Mouse (Mus musculus) ES-E14 (cell line): ENCODE data around the gene Abcb11. TPM values are rescaled to one million over a fixed set of nuclear protein-coding genes. Genes with fewer than 3 reads are reported as not detected.
"Not testable (repeated sequence)": the region's sequence is repeated elsewhere in the genome, so short reads cannot be mapped to it uniquely, and the experiment has no call there.

Source experiments
- DNase-seq: peaks from one replicate; pipeline ENCODE4 v3.0.0-alpha.2; 2013; ENCODE audit warnings: low read depth, low spot score
- H3K27ac ChIP-seq: 2 replicates; pipeline ENCODE4 v1.5.1; 2012; ENCODE audit warnings: low read depth, mild to moderate bottlenecking, low read length, moderate library complexity, mixed read lengths; ENCODE audit not compliant: poor library complexity, insufficient read depth, severe bottlenecking
- H3K36me3 ChIP-seq: 2 replicates; pipeline ENCODE4 v1.6.1; 2012; ENCODE audit warnings: mild to moderate bottlenecking, low read length, moderate library complexity, mixed read lengths; ENCODE audit not compliant: control insufficient read depth, poor library complexity, insufficient read depth, severe bottlenecking
- H3K4me1 ChIP-seq, 2 experiments: fragments of 150-350 bp in 1 of 2; sonication (generic) in 1 of 2; 2 replicates each; pipeline ENCODE4 v1.6.1; 2012; ENCODE audit warnings: low read length in 2 of 2, mild to moderate bottlenecking in 1 of 2, mixed read lengths in 1 of 2; ENCODE audit not compliant: control insufficient read depth in 2 of 2, insufficient read depth in 2 of 2, poor library complexity in 1 of 2
- H3K4me3 ChIP-seq, 2 experiments: fragments of 150-350 bp in 1 of 2; sonication (generic) in 1 of 2; 2 replicates each; pipeline ENCODE4 v1.5.1; 2012; ENCODE audit warnings: low read length in 2 of 2, low read depth in 1 of 2, mild to moderate bottlenecking in 1 of 2, mixed read lengths in 1 of 2; ENCODE audit not compliant: insufficient read depth in 1 of 2, poor library complexity in 1 of 2, severe bottlenecking in 1 of 2
- H3K9ac ChIP-seq: 2 replicates; pipeline ENCODE4 v1.6.1; 2012; ENCODE audit warnings: low read depth, mild to moderate bottlenecking, low read length, mixed read lengths; ENCODE audit not compliant: poor library complexity, insufficient read depth, severe bottlenecking
- H3K9me3 ChIP-seq: fragments of 150-350 bp; sonication (generic); 2 replicates; pipeline ENCODE4 v1.6.1; 2012; ENCODE audit warnings: low read depth, mild to moderate bottlenecking, low read length; ENCODE audit not compliant: control insufficient read depth, insufficient read depth
- CHD2 ChIP-seq: IDR thresholded peaks from 2 replicates; pipeline ENCODE4 v1.6.1; 2014; ENCODE audit warnings: mild to moderate bottlenecking, low read depth, low read length, inconsistent platforms
- HCFC1 ChIP-seq: IDR thresholded peaks from 2 replicates; pipeline ENCODE4 v1.6.1; 2012; ENCODE audit warnings: low read length, inconsistent platforms, borderline replicate concordance; ENCODE audit not compliant: insufficient read depth
- MAFK ChIP-seq: IDR thresholded peaks from 2 replicates; pipeline ENCODE4 v1.6.1; 2014; ENCODE audit warnings: mild to moderate bottlenecking, low read depth, low read length, inconsistent platforms; ENCODE audit not compliant: insufficient read depth
- ZC3H11A ChIP-seq: IDR thresholded peaks from 2 replicates; pipeline ENCODE4 v1.6.1; 2012; ENCODE audit warnings: low read depth, mild to moderate bottlenecking, inconsistent platforms, low read length, borderline replicate concordance
- ZNF384 ChIP-seq: IDR thresholded peaks from 2 replicates; pipeline ENCODE4 v1.6.1; 2012; ENCODE audit warnings: low read depth, low read length, inconsistent platforms
- in situ Hi-C, 2 experiments: fragments of 600-800 bp; cut with MboI; formaldehyde crosslinking; loops; one replicate each; pipeline ENCODE4 v1.15.1; 2025; ENCODE audit warnings: low sequenced_read_pairs in 2 of 2, inconsistent platforms in 1 of 2; ENCODE audit not compliant: unreplicated experiment in 2 of 2
- total RNA-seq: library from RNA; depleted of rRNA; stranded (reverse); fragments of 300-350 nt; gene quantifications from 2 replicates; pipeline ENCODE4 v1.2.3, GENCODE M21; 2012

The Abcb11 gene
- total RNA-seq, 1 experiment: 1.1 TPM

GRCm38 (mm10) chr2:69321457-69321856 is 21.0 kb downstream of the Abcb11 start:
- in situ Hi-C loops: no loop called here
- H3K36me3 ChIP-seq: no peaks in the 10 kb centered on the region
- no peak overlapping the region for H3K4me3 ChIP-seq
- no peak for DNase-seq
- H3K9me3 ChIP-seq: no peaks in the 10 kb centered on the region
- no peaks in the 10 kb centered on the region for H3K4me1 ChIP-seq
- H3K27ac ChIP-seq: no peak overlapping the region
- TF ChIP-seq ZC3H11A: no peak
- no peak for TF ChIP-seq ZNF384
- no peak for TF ChIP-seq CHD2
- no peak for TF ChIP-seq MAFK
- no peak for TF ChIP-seq HCFC1
- no peak overlapping the region for H3K9ac ChIP-seq

DNA sequence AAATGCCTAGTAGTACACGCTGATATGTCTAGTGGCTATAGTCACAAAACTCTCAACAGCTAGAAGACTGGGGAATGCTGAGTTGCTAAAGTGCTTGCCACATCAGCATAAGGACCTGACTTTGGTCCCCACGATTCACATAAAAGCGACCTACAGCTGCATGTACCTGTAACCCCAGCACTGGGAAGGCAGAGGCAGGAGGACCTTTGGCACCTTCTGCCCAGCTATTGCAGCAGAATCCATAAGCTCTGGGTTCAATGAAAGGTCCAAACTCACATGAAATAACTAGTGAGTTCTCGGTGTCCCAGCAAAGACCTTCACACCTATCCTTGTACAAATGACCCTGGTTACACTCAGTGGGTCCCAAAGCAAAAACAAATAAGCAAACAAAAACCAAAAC is 31.1 kb downstream of the Abcb11 start:
- in situ Hi-C loops: no loop called here
- DNase-seq: no peak

DNA sequence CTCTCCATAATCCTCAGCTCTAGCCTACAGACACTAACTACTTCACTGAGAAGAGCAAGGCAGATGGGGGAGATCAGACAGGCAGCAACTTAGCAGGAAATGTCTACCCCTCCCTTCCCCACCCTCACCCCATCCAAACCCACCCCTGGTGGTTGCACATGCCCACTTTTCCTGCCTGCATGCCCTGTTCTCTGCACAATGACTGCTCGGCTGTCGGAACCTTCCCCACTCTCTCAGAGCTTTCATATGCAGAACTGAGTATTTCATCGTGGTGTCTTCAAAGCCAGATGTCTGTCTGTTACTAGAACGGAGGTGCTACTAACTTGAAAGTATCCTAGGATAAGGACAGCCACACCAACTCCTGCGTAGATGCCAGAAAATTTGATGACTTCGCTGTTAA is 34.3 kb downstream of the Abcb11 start:
- Histone ChIP-seq H3K9ac (no peak overlapping the region), H3K36me3 (no peaks in the 10 kb centered on the region), H3K4me1 (peaks cover 0 to 2% of the 10 kb centered on the region in 2 experiments; a peak in 2 of 4 replicates), H3K27ac (no peak overlapping the region), H3K9me3 (no peaks in the 10 kb centered on the region; the same call in 1 of the 2 replicates), H3K4me3 (no peak overlapping the region)
- in situ Hi-C loops: no loop called here
- DNase-seq: no peak
- TF ChIP-seq ZNF384: no peak
- TF ChIP-seq CHD2: no peak
- no peak for TF ChIP-seq HCFC1
- TF ChIP-seq ZC3H11A: no peak
- TF ChIP-seq MAFK: no peak

More for the DNA sequence above, 31.1 kb downstream of the Abcb11 start:
- no peak for TF ChIP-seq ZC3H11A
- no peak for TF ChIP-seq MAFK
- TF ChIP-seq CHD2: no peak
- TF ChIP-seq HCFC1: no peak
- no peak for TF ChIP-seq ZNF384
- Histone ChIP-seq H3K9me3 (no peaks in the 10 kb centered on the region; the same call in 1 of the 2 replicates), H3K27ac (no peak overlapping the region), H3K4me3 (no peak overlapping the region), H3K4me1 (peaks cover 0 to 2% of the 10 kb centered on the region in 2 experiments; a peak in 2 of 4 replicates), H3K9ac (no peak overlapping the region), H3K36me3 (no peaks in the 10 kb centered on the region)

DNA sequence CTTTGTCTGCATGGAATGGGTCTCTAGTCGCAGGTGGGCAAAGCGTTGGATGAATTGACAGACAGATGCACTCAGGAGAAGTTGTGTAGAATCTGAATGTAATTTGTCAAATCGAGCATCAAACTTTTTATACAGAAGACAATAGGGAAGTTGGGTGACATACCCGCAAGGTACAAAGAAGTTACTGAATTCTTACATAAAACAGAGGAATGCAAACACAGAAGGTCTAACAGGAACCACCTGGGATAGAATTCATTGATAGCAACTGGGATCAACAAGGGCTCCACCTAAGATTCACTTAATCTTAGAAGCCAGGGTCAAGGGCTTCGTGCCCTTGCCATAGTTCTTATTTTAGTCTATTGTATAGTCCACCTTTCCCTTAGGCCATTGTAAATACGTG is 41.8 kb downstream of the Abcb11 start:
- H3K4me3 ChIP-seq, H3K9me3 ChIP-seq, H3K4me1 ChIP-seq, DNase-seq, in situ Hi-C loops, H3K36me3 ChIP-seq, H3K9ac ChIP-seq: not testable (repeated sequence)
- H3K27ac ChIP-seq: peak overlapping the region; percentile 50; the same call in 1 of the 2 replicates

- DNase-seq: no peak
- TF ChIP-seq ZC3H11A: no peak
- no peak for TF ChIP-seq CHD2
- Histone ChIP-seq H3K36me3 (no peaks in the 10 kb centered on the region), H3K27ac (no peak overlapping the region), H3K4me3 (no peak overlapping the region), H3K9ac (no peak overlapping the region), H3K4me1 (no peaks in the 10 kb centered on the region), H3K9me3 (no peaks in the 10 kb centered on the region)
- in situ Hi-C loops: no loop called here
These were observed 47.9 kb downstream of the Abcb11 start for GRCm38 (mm10) chr2:69294508-69294907.
